Mouse (Mus musculus) neural tube, embryonic 11.5 days (tissue): ENCODE results near the gene Gm5426. TPM values are rescaled to one million over a fixed set of nuclear protein-coding genes. Genes with fewer than 3 reads are reported as not detected.

Experiments used
- ATAC-seq: fragments of 200-750 bp; cut with Nextera tagmentation; 2 replicates; pipeline ENCODE4 v1.8.0; 2017; ENCODE audit warnings: moderate number of reproducible peaks, mild to moderate bottlenecking, moderate TSS enrichment, moderate library complexity; ENCODE audit not compliant: insufficient read depth, low FRiP score, low TSS enrichment
- DNase-seq: peaks from one replicate; pipeline ENCODE4 v3.0.0-alpha.2; 2015; ENCODE audit warnings: low spot score
- H3K27ac ChIP-seq: fragments of 300-500 bp; sonication (generic); 2 replicates; pipeline ENCODE4 v1.5.1; 2014; ENCODE audit warnings: low read depth, mild to moderate bottlenecking, low read length
- H3K27me3 ChIP-seq: fragments of 300-500 bp; sonication (generic); 2 replicates; pipeline ENCODE4 v1.6.1; 2014; ENCODE audit warnings: mild to moderate bottlenecking, low read length, mixed read lengths; ENCODE audit not compliant: control insufficient read depth, insufficient read depth
- H3K36me3 ChIP-seq: fragments of 300-500 bp; sonication (generic); 2 replicates; pipeline ENCODE4 v1.6.1; 2014; ENCODE audit warnings: mild to moderate bottlenecking, low read length, moderate library complexity, mixed read lengths; ENCODE audit not compliant: control insufficient read depth, insufficient read depth
- H3K4me1 ChIP-seq: fragments of 300-500 bp; sonication (generic); 2 replicates; pipeline ENCODE4 v1.6.1; 2014; ENCODE audit warnings: low read length, mixed read lengths; ENCODE audit not compliant: control insufficient read depth, insufficient read depth
- H3K4me2 ChIP-seq: fragments of 300-500 bp; sonication (generic); 2 replicates; pipeline ENCODE4 v1.6.1; 2014; ENCODE audit warnings: low read depth, mild to moderate bottlenecking, moderate library complexity
- H3K4me3 ChIP-seq: fragments of 300-500 bp; sonication (generic); 2 replicates; pipeline ENCODE4 v1.5.1; 2014; ENCODE audit warnings: low read depth, low read length
- H3K9ac ChIP-seq: fragments of 300-500 bp; sonication (generic); 2 replicates; pipeline ENCODE4 v1.6.1; 2014; ENCODE audit warnings: mild to moderate bottlenecking, low read length
- H3K9me3 ChIP-seq: fragments of 300-500 bp; sonication (generic); 2 replicates; pipeline ENCODE4 v1.6.1; 2016; ENCODE audit warnings: low read length; ENCODE audit not compliant: control insufficient read depth
- WGBS: fragments of 180-500 bp; shearing (Covaris S2); extraction: QIAGEN DNeasy Blood & Tissue Kit; methylation state at CpG from one replicate; pipeline ENCODE4 v1.1.7; 2014; 5-methylcytosine and 5-hydroxymethylcytosine counted together
- polyA plus RNA-seq: library from polyadenylated mRNA; unstranded; fragments of >200 nt; fragmentation: Nextera tagmentation; extraction: Ambion mirVana; gene quantifications from 2 replicates; pipeline ENCODE4 v1.2.1, GENCODE M21; 2014

Gene Gm5426
- polyA plus RNA-seq, 1 experiment from 2014 or later = not detected

GRCm38 (mm10) chr10:96105124-96105523 is 31.3 kb upstream of the Gm5426 start:
- Histone ChIP-seq H3K27me3 (no peaks in the 10 kb centered on the region), H3K9me3 (no peaks in the 10 kb centered on the region), H3K4me2 (no peak overlapping the region), H3K4me1 (no peaks in the 10 kb centered on the region), H3K4me3 (no peak overlapping the region), H3K9ac (no peak overlapping the region), H3K36me3 (no peaks in the 10 kb centered on the region), H3K27ac (no peak overlapping the region)
- 84% methylated on average over 2 of the region's 2 CpGs for WGBS
- DNase-seq = no peak
- ATAC-seq = no peak

- ATAC-seq = no peak
- DNase-seq = no peak
- no peak overlapping the region for H3K27ac ChIP-seq
These were observed 29.3 kb upstream of the Gm5426 start for GRCm38 (mm10) chr10:96106972-96107720.

GRCm38 (mm10) chr10:96107825-96108224 is 28.6 kb upstream of the Gm5426 start:
- H3K4me3 ChIP-seq = no peak overlapping the region
- no peak for ATAC-seq
- DNase-seq = no peak
- no peaks in the 10 kb centered on the region for H3K36me3 ChIP-seq
- no peaks in the 10 kb centered on the region for H3K27me3 ChIP-seq
- no peak overlapping the region for H3K4me2 ChIP-seq
- 70% methylated on average over 1 of the region's 1 CpGs for WGBS
- H3K27ac ChIP-seq = no peak overlapping the region
- H3K9me3 ChIP-seq = no peaks in the 10 kb centered on the region
- H3K4me1 ChIP-seq = no peaks in the 10 kb centered on the region
- H3K9ac ChIP-seq = no peak overlapping the region

More at GRCm38 (mm10) chr10:96106972-96107720, 29.3 kb upstream of the Gm5426 start:
- Histone ChIP-seq H3K9me3 (no peaks in the 10 kb centered on the region), H3K27me3 (no peaks in the 10 kb centered on the region), H3K4me3 (no peak overlapping the region), H3K4me1 (no peaks in the 10 kb centered on the region), H3K4me2 (no peak overlapping the region), H3K36me3 (no peaks in the 10 kb centered on the region), H3K9ac (no peak overlapping the region)
- 72% methylated on average over 4 of the region's 4 CpGs for WGBS

- no peaks in the 10 kb centered on the region for H3K27me3 ChIP-seq
- H3K9ac ChIP-seq = no peak overlapping the region
- WGBS = 85% methylated on average over 3 of the region's 3 CpGs
- no peaks in the 10 kb centered on the region for H3K4me1 ChIP-seq
- H3K9me3 ChIP-seq = no peaks in the 10 kb centered on the region
- no peak overlapping the region for H3K4me3 ChIP-seq
- DNase-seq (no peak), ATAC-seq (no peak)
- no peaks in the 10 kb centered on the region for H3K36me3 ChIP-seq
- H3K27ac ChIP-seq = no peak overlapping the region
- no peak overlapping the region for H3K4me2 ChIP-seq
These were observed 21.1 kb upstream of the Gm5426 start for GRCm38 (mm10) chr10:96115325-96115724.

- no peaks in the 10 kb centered on the region for H3K27me3 ChIP-seq
- H3K27ac ChIP-seq = no peak overlapping the region
- H3K9ac ChIP-seq = no peak overlapping the region
- no peak for DNase-seq
- no peaks in the 10 kb centered on the region for H3K36me3 ChIP-seq
- H3K4me1 ChIP-seq = no peaks in the 10 kb centered on the region
- WGBS = 89% methylated on average over 2 of the region's 2 CpGs
- no peak for ATAC-seq
- H3K4me3 ChIP-seq = no peak overlapping the region
- no peaks in the 10 kb centered on the region for H3K9me3 ChIP-seq
- H3K4me2 ChIP-seq = no peak overlapping the region
These were observed 15.6 kb upstream of the Gm5426 start for GRCm38 (mm10) chr10:96120821-96121220.

GRCm38 (mm10) chr10:96121249-96122010 is 15.0 kb upstream of the Gm5426 start:
- whole genome bisulfite sequencing = 81% methylated on average over 4 of the region's 4 CpGs
- no peaks in the 10 kb centered on the region for H3K27me3 ChIP-seq
- no peak overlapping the region for H3K9ac ChIP-seq
- no peaks in the 10 kb centered on the region for H3K4me1 ChIP-seq
- no peaks in the 10 kb centered on the region for H3K9me3 ChIP-seq
- H3K36me3 ChIP-seq = no peaks in the 10 kb centered on the region
- H3K27ac ChIP-seq = no peak overlapping the region
- DNase-seq (no peak), ATAC-seq (no peak)
- no peak overlapping the region for H3K4me3 ChIP-seq
- H3K4me2 ChIP-seq = no peak overlapping the region

GRCm38 (mm10) chr10:96123885-96124284 is 12.5 kb upstream of the Gm5426 start:
- DNase-seq (no peak), ATAC-seq (no peak)
- Histone ChIP-seq H3K36me3 (no peaks in the 10 kb centered on the region), H3K27ac (no peak overlapping the region), H3K9ac (no peak overlapping the region), H3K4me3 (no peak overlapping the region), H3K9me3 (no peaks in the 10 kb centered on the region), H3K4me2 (no peak overlapping the region), H3K27me3 (no peaks in the 10 kb centered on the region), H3K4me1 (no peaks in the 10 kb centered on the region)
- WGBS = 87% methylated on average over 5 of the region's 5 CpGs

GRCm38 (mm10) chr10:96124290-96124689 is 12.1 kb upstream of the Gm5426 start:
- H3K27me3 ChIP-seq = no peaks in the 10 kb centered on the region
- no peak overlapping the region for H3K9ac ChIP-seq
- H3K4me3 ChIP-seq = no peak overlapping the region
- H3K4me1 ChIP-seq = no peaks in the 10 kb centered on the region
- no peaks in the 10 kb centered on the region for H3K9me3 ChIP-seq
- 88% methylated on average over 1 of the region's 1 CpGs for WGBS
- H3K27ac ChIP-seq = no peak overlapping the region
- ATAC-seq (no peak), DNase-seq (no peak)
- H3K36me3 ChIP-seq = no peaks in the 10 kb centered on the region
- H3K4me2 ChIP-seq = no peak overlapping the region
